Comparison of ENCODE assay signal across 8 mouse cellular contexts in genomic region chr5:30465861-30466260, GRCm38 (mm10). TPM values are rescaled to one million over a fixed set of nuclear protein-coding genes. Genes with fewer than 3 reads are reported as not detected.
A peak's percentile ranks its signal among the peaks of the same experiment; 100 is the strongest.
DNase-seq lines count a peak whose midpoint lies in the region; ATAC-seq lines count a peak whose summit lies in the region.
"Had no signal": no experiment of that assay in that cellular context is flagged by ENCODE, and none has a peak within 500 bp of the region (broad histone marks: within the 10 kb centered on the region; RNA-seq: fewer than 3 reads in every experiment).

Gene 1700001C02Rik, plus strand, starts transcription at chr5:30466047.

- H3K4me2 ChIP-seq in midbrain, embryonic 14.5 days (ENCODE audit: low read length): peak within 1 kb of the TSS; percentile 63
- H3K4me2 ChIP-seq: liver, embryonic 13.5 days had no signal

- no peak within 1 kb of the TSS for H3K27ac ChIP-seq in midbrain, embryonic 14.5 days (replicated peaks; ENCODE audit: low read depth, low read length)
- H3K27ac ChIP-seq: liver, embryonic 13.5 days had no signal

- H3K9me3 ChIP-seq in midbrain, embryonic 14.5 days (ENCODE audit: control insufficient read depth, low read length): no peaks in the 10 kb centered on the region
- H3K9me3 ChIP-seq: liver, embryonic 13.5 days had no signal

- H3K4me3 ChIP-seq in midbrain, embryonic 14.5 days (replicated peaks; ENCODE audit: low read depth, low read length): peak within 1 kb of the TSS; percentile 28
- H3K4me3 ChIP-seq: liver, embryonic 13.5 days had no signal

- WGBS in midbrain, embryonic 14.5 days: 10% methylated on average over 21 of the region's 21 CpGs

- DNase-seq in left cerebral cortex, postnatal 14 days (ENCODE audit: low spot score in 2 of 2): peak; percentile 34 to 54
- DNase-seq in left cerebral cortex, postnatal 25 days (ENCODE audit: low spot score in 2 of 2): no peak
- peak; percentile 10 to 15 for DNase-seq in heart, postnatal 36 days
- peak; percentile 59 for DNase-seq in midbrain, embryonic 14.5 days
- DNase-seq in cerebellum, adult 9-10 months: no peak
- no peak for DNase-seq in urinary bladder, postnatal 25 days (ENCODE audit: low spot score)
- DNase-seq: liver, embryonic 13.5 days had no signal

- H3K27me3 ChIP-seq in midbrain, embryonic 14.5 days (ENCODE audit: control insufficient read depth, insufficient read depth, low read length): no peaks in the 10 kb centered on the region; the same call in 1 of the 2 replicates

- 0 out of 2 replicates have a peak, but pooled peaks have one; percentile 9 for ATAC-seq in erythroid progenitor cell, adult 5-6 weeks (replicated peaks; ENCODE audit: low FRiP score, poor library complexity, severe bottlenecking)
- no peak for ATAC-seq in midbrain, embryonic 14.5 days (ENCODE audit: low FRiP score, low TSS enrichment)

- peaks cover 22% of the 10 kb centered on the region; the same call in 1 of the 2 replicates for H3K4me1 ChIP-seq in midbrain, embryonic 14.5 days (ENCODE audit: control insufficient read depth, insufficient read depth, low read length)
- H3K4me1 ChIP-seq: liver, embryonic 13.5 days had no signal

- H3K36me3 ChIP-seq in midbrain, embryonic 14.5 days (ENCODE audit: control insufficient read depth, insufficient read depth, low read length): no peaks in the 10 kb centered on the region
- H3K36me3 ChIP-seq: liver, embryonic 13.5 days had no signal

- H3K9ac ChIP-seq in midbrain, embryonic 14.5 days (replicated peaks; ENCODE audit: low read length): peak within 1 kb of the TSS; percentile 45; the same call in 1 of the 2 replicates
- H3K9ac ChIP-seq: liver, embryonic 13.5 days had no signal

- intact Hi-C loops in left cerebral cortex, postnatal 14 days (cut with DNase I): no loop called here
- intact Hi-C loops in left cerebral cortex, postnatal 25 days (cut with DNase I): no loop called here
- intact Hi-C loops in heart, postnatal 36 days (cut with DNase I): no loop called here

RNA-seq across cellular contexts. Expression of gene 1700001C02Rik, which starts in this region (rescaled TPM):
- total RNA-seq in left cerebral cortex, postnatal 14 days (2021): not detected
- total RNA-seq in left cerebral cortex, postnatal 25 days (2021): not detected
- not detected in 2 replicates for total RNA-seq in erythroid progenitor cell, adult 5-6 weeks (2015; ENCODE audit: low replicate concordance)
- not detected in 2 replicates for total RNA-seq in erythroid progenitor cell, adult 5-6 weeks (2017; ENCODE audit: low replicate concordance)
- total RNA-seq in heart, postnatal 36 days (2021): not detected
- polyA plus RNA-seq in midbrain, embryonic 14.5 days (2014; fragmentation: Nextera tagmentation; extraction: Ambion mirVana): 0.41 and 1.2 TPM in 2 replicates
- polyA plus RNA-seq: liver, embryonic 13.5 days had no signal

Comparison
In these comparisons a context has a peak if more than half of its experiments do, and no peak if none do; other contexts are left out.
1. Peak in DNase-seq in left cerebral cortex, postnatal 14 days; RNA of the gene not detected or under 1 TPM.
2. Peak in ATAC-seq in erythroid progenitor cell, adult 5-6 weeks; RNA of the gene not detected or under 1 TPM.
3. Peak in DNase-seq in heart, postnatal 36 days; RNA of the gene not detected or under 1 TPM.